ENCODE assay signal across 9 mouse cellular contexts in the genomic region with DNA sequence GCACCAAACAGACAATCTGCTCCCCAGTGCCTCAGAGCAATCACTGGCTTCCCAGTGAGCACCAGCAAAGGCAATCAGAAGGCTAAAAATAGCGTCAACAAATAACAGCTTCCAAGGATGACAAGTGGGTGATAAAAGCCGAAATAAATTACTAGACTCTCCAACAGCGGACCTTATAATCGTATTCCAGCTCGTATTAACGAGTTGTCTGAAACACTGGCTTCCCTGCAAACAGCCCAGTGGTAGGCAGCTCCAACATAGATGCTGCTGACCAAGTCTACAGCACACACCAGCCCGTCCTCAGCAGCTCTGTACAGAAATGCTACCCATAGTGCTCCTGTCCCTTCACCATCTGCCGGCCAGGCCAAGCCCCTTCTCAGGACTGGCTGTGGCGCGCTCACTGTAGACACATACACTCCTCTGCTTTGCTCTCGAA.
DNase-seq lines count a peak whose midpoint lies in the region; ATAC-seq and TF ChIP-seq lines count a peak whose summit lies in the region.
"Had no signal": no experiment of that assay in that cellular context is flagged by ENCODE, and none has a peak within 500 bp of the region (broad histone marks: within the 10 kb centered on the region; RNA-seq: fewer than 3 reads in every experiment).

No protein-coding gene starts in this region.

- H3K4me1 ChIP-seq in kidney, postnatal 0 days (replicated peaks; ENCODE audit: insufficient read depth, low read length) = no peaks in the 10 kb centered on the region
- peaks cover 7% of the 10 kb centered on the region; the same call in 1 of the 2 replicates for H3K4me1 ChIP-seq in forebrain, embryonic 12.5 days
- H3K4me1 ChIP-seq in limb, embryonic 14.5 days (ENCODE audit: control insufficient read depth, insufficient read depth, low read length) = 0 out of 2 replicates have a peak, but pooled peaks cover 3% of the 10 kb centered on the region

- H3K9me3 ChIP-seq in kidney, postnatal 0 days (replicated peaks; ENCODE audit: low read length) = no peaks in the 10 kb centered on the region
- no peaks in the 10 kb centered on the region for H3K9me3 ChIP-seq in forebrain, embryonic 12.5 days
- no peaks in the 10 kb centered on the region for H3K9me3 ChIP-seq in limb, embryonic 14.5 days (ENCODE audit: control insufficient read depth, low read length)

- no peaks in the 10 kb centered on the region for H3K27me3 ChIP-seq in kidney, postnatal 0 days (ENCODE audit: insufficient read depth, low read length)
- H3K27me3 ChIP-seq in forebrain, embryonic 12.5 days = no peaks in the 10 kb centered on the region
- no peaks in the 10 kb centered on the region for H3K27me3 ChIP-seq in limb, embryonic 14.5 days (ENCODE audit: control insufficient read depth, insufficient read depth, low read length)

- no peak for TF ChIP-seq CTCF in kidney, postnatal 0 days (IDR thresholded peaks at IDR 0.05; ENCODE audit: low read depth)

- no peak overlapping the region for H3K27ac ChIP-seq in kidney, postnatal 0 days
- H3K27ac ChIP-seq in forebrain, embryonic 12.5 days = peak overlapping the region; percentile 22
- no peak overlapping the region for H3K27ac ChIP-seq in limb, embryonic 14.5 days (replicated peaks; ENCODE audit: low read depth, low read length)
- H3K27ac ChIP-seq: left cerebral cortex, adult 2 months had no signal

- intact Hi-C loops in left cerebral cortex, postnatal 4 days (cut with DNase I) = no loop called here

- no peak for ATAC-seq in kidney, postnatal 0 days (replicated peaks; ENCODE audit: low FRiP score, low read depth)
- ATAC-seq in forebrain, embryonic 12.5 days (ENCODE audit: low FRiP score) = peak; percentile 81
- peak; percentile 15; the same call in 1 of the 2 replicates for ATAC-seq in limb, embryonic 14.5 days (ENCODE audit: low FRiP score, low read depth)

- 49% methylated on average over 11 of the region's 11 CpGs for WGBS in kidney, postnatal 0 days
- 71% methylated on average over 11 of the region's 11 CpGs for WGBS in forebrain, embryonic 12.5 days
- WGBS in limb, embryonic 14.5 days = 61% methylated on average over 11 of the region's 11 CpGs

- H3K36me3 ChIP-seq in kidney, postnatal 0 days (ENCODE audit: insufficient read depth, low read length) = peaks cover 7% of the 10 kb centered on the region; the same call in 1 of the 2 replicates
- H3K36me3 ChIP-seq in forebrain, embryonic 12.5 days (replicated peaks) = peaks cover 39% of the 10 kb centered on the region
- peaks cover 15% of the 10 kb centered on the region; the same call in 1 of the 2 replicates for H3K36me3 ChIP-seq in limb, embryonic 14.5 days (ENCODE audit: control insufficient read depth, insufficient read depth, low read length)

- 0 out of 2 replicates have a peak overlapping the region, but pooled peaks have one; percentile 0 for H3K4me2 ChIP-seq in kidney, postnatal 0 days (ENCODE audit: low read length)
- H3K4me2 ChIP-seq in forebrain, embryonic 12.5 days = no peak overlapping the region
- H3K4me2 ChIP-seq in limb, embryonic 14.5 days (replicated peaks; ENCODE audit: low read depth, low read length, severe bottlenecking) = no peak overlapping the region

- peak; percentile 64 for DNase-seq in kidney, postnatal 0 days (ENCODE audit: low spot score)
- DNase-seq in kidney, postnatal 14 days = no peak
- peak; percentile 44 for DNase-seq in heart, adult 8-10 months (ENCODE audit: low spot score)
- DNase-seq in limb, embryonic 14.5 days (ENCODE audit: low spot score) = no peak
- no peak for DNase-seq in left cerebral cortex, postnatal 4 days
- no peak for DNase-seq in Muller cell, postnatal 12 days (ENCODE audit: inconsistent ontology term)
- no peak for DNase-seq in right cerebral cortex, postnatal 36 days (ENCODE audit: low spot score in 2 of 2)

- TF ChIP-seq POLR2A in limb, embryonic 14.5 days (IDR thresholded peaks at IDR 0.05; ENCODE audit: borderline replicate concordance, extremely low read depth, insufficient read depth, insufficient read length) = no peak

- no peak overlapping the region for H3K9ac ChIP-seq in kidney, postnatal 0 days (ENCODE audit: low read depth, low read length)
- no peak overlapping the region for H3K9ac ChIP-seq in forebrain, embryonic 12.5 days
- no peak overlapping the region for H3K9ac ChIP-seq in limb, embryonic 14.5 days (ENCODE audit: low read depth, low read length, severe bottlenecking)

- H3K4me3 ChIP-seq in kidney, postnatal 0 days (replicated peaks; ENCODE audit: low read depth, low read length) = no peak overlapping the region
- no peak overlapping the region for H3K4me3 ChIP-seq in forebrain, embryonic 12.5 days (replicated peaks)
- H3K4me3 ChIP-seq in limb, embryonic 14.5 days (replicated peaks; ENCODE audit: low read length) = no peak overlapping the region
- H3K4me3 ChIP-seq: left cerebral cortex, adult 2 months had no signal

Comparison
In these comparisons a context has a peak if more than half of its experiments do, and no peak if none do; other contexts are left out.
1. DNase-seq: peak in kidney, postnatal 0 days (single experiment) and heart, adult 8-10 months (single experiment); none in kidney, postnatal 14 days (single experiment), limb, embryonic 14.5 days (single experiment), left cerebral cortex, postnatal 4 days (single experiment), Muller cell, postnatal 12 days (single experiment) and right cerebral cortex, postnatal 36 days (0 of 2).